Mouse (Mus musculus): ENCODE measurements around the gene Vps37c.

The Vps37c gene

GRCm38 (mm10) chr19:10689470-10690166 lies 1.1 kb downstream of the Vps37c start:
- DNase-seq, result no peak

DNA sequence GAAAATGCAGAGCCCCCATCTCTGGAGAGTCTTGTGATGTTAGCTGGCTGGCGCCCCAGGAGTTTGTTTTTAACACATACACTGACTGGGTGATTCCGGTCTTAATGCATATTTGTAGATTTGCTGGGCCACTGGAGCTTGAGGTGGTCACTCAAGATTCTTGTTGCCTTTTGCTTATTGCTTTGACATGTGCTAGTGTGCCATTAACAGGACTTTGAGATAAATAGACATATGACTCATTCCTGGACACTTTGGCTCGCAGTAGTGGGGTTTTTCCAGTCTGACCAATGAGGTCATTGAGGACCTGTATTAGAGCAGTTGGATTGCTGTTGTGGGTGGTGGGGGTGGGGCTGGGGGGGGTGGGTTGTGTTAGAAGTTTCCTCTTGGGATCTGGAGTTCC lies 1.8 kb downstream of the Vps37c start:
- DNase-seq, result no peak

GRCm38 (mm10) chr19:10691121-10691520 lies 2.6 kb downstream of the Vps37c start:
- no peak for DNase-seq

- no peak for DNase-seq
These were observed 3.1 kb downstream of the Vps37c start for GRCm38 (mm10) chr19:10691660-10692059.

GRCm38 (mm10) chr19:10692361-10692760 lies 3.8 kb downstream of the Vps37c start:
- no peak for DNase-seq

GRCm38 (mm10) chr19:10693926-10694682 lies 5.6 kb downstream of the Vps37c start:
- no peak for DNase-seq

DNA sequence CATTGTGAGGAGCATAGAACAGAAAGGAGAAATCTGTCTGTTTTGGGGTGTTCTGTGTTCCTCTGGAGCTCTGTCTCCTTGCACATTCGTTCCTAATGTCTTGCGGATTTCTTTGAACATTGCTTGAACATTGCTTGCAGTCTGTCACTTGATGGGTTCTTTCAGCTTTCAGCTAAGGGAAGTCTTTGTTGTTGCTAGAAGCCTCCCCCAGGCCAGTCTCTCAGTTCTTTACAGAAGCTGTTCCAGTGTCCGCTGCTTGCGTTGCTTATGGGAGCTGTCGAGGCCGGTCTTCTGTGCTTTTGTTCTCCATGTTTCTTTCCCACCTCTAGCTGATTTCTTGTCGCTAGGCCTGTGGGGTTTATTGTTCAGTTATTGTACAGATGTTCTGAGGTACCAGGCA lies 7.3 kb downstream of the Vps37c start:
- DNase-seq, result no peak

DNA sequence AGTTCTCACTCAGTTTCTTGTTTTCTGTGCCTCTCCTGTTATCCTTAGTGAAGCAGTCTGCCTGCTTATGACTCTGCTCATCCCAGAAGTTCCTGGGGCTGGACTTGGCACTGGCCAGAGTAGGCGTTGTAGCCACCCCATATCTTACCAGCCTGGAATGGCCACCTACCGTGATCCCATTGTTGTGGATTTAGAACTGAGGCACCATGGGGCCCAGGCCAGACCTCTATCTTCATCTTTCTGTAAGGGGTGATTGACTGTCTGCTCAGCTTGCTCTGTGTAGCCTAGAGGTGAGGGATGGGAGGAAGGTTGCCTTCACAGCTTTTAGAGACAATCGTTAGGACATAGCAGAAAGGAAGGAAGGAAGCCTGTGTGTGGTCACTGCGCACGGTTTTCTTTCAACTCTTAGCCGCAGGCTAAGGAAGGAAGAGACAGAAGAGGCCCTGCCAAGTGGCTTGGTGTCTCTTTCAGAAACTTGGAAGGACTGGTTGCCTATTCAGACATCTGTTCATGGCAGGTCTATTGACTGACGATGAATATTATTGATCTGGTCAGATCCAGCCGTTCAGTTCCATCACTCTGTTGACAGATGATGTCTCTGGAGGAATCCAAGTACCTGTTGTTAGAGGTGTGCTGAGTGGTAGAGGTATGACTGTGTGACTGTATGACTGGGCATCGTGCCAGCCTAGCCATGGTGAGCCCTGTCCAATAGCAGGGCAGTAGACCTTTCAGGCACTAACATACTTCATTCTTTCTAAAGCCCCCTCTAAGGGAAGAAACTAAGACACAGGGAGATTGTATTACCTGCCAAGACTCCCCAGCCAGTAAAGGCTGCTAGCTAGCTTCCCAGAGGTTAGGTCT lies 9.8 kb downstream of the Vps37c start:
- DNase-seq, result no peak

- no peak for DNase-seq
These were observed 11.3 kb downstream of the Vps37c start for GRCm38 (mm10) chr19:10699851-10700250.

DNA sequence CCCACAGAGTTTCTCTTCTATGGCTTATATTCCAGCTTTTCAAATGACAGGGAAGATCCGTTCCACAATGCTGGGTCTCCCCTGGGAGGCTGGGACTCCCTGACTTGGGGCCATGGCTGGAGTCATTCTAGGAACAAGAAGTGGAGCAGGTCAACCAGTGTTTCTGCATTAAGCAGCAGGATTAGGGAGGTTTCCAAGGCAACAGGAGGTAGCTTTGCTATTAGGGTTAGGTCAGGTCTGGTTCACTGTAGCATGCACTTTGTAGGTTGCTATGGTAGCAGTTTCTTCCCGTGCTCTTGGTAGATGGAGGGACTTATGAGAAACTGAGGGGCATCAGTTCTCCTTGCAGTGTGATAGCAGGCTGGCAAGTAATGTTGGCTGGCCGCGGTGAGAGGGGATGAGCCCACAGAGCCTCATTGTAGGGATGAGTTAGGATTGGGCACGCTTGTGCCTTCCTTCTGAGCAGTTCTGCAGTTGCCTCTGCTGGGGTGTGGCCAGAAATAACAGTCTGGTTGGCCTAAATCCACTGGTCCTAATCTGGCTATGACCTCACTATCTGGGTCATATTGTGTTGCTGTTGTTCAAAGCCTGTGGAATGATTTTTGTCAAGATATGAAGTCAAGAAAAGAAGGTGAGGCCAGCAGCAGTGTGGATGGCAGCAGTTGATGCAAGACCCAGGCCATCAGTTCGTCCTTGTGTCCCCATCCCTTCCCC lies 12.6 kb downstream of the Vps37c start:
- no peak for DNase-seq

GRCm38 (mm10) chr19:10702125-10702524 lies 13.6 kb downstream of the Vps37c start:
- DNase-seq, result no peak

DNA sequence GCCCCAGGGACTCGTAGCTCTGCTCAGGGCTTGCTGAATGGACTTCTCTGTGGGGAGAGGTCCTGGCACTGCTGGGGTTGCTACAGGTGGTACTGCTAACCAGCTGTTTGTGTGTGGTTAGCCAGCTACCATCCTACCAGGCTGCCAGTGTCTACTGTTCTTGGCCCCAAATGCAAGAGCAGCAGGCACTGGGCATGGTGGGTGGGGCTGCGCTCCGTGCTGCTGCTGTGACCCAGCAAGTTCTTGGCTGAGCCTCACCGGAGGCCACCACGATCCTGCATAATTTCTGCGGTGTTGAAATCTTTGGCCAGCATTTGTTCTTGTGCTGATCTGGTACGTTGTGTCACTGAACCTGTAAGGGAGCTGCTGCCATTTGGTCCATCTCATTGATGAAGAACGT lies 14.9 kb downstream of the Vps37c start:
- no peak for DNase-seq

DNA sequence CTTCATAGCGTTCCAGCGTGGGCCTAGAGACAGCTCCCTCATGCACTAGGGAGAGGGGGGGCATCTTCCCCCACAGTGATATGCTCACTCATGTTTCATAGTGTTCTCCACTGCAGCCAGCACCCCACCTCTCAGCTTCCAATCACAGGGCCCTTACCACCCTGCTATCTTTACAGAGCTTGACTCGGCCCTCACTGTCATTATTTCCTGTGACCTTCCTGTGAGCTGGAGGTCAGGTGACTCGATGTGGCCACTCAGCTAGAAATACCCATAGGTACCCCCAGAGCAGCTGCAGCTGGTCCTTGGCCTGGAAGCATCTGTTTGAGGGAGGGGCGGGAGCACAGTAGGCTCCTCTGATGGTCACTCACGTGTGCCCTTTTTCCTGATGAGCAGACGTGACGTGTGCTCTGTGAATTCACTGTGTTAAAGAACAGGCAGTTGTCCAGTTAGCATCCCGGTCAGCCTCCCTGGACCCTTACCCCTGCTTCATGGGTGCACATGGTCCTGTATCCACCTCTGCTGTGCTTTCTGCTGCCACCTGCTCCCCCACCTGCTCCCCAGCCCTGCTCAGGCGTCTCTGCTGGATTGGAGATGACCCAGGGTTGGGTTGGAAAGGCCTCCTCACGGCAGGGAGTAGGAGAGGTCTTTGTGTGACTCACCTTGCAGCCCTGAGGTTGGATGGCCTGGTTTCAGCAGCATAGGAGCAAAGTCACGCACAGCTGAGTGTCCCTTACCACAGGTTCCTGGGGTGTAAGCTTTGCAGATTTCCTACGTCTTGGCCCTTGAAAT lies 18.7 kb downstream of the Vps37c start:
- no peak for DNase-seq

DNA sequence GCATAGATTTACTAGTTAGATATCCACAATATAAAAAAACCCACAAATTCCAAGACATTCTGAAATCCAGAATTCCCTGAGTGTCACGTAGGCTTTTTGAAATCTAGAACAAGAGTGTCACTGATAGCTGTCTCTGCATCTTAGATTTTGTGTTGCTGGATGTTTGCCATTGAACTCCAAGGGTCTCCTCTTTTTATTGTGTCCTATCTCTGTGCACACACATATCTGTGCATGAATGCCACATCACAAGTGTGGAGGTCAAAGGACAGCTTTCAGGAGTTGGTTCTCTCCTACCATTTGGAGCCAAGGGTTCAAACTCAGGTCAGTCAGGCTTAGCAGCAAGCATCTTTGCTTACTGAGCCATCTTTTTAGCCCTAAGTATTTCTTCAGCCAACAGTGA lies 19.3 kb downstream of the Vps37c start:
- DNase-seq, result no peak

GRCm38 (mm10) chr19:10708900-10709299 lies 20.4 kb downstream of the Vps37c start:
- DNase-seq, result no peak

- DNase-seq, result peak; percentile 92
These were observed 21.0 kb downstream of the Vps37c start for GRCm38 (mm10) chr19:10709360-10710087.

GRCm38 (mm10) chr19:10710088-10710511 lies 21.6 kb downstream of the Vps37c start:
- peak; percentile 65 for DNase-seq

DNA sequence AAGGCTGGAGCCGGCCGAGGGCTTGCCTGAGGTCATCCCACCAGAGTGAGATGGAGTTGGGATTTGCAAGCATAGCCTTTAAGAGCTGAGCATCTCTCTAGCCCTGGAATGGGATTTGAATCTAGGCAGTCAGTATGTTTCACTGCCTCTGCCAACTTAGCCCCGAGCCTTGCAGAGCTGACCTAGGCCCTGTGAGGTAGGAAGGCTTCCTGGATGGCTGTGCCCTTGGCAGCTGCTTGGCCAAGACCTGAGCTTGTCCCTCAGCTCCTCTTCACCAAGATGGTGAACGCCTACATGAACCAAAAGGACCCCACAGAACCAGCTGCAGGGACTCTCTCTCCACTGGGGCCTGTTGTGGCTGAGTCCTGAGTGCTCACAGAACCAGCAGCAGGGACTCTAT lies 22.2 kb downstream of the Vps37c start:
- DNase-seq, result no peak

DNA sequence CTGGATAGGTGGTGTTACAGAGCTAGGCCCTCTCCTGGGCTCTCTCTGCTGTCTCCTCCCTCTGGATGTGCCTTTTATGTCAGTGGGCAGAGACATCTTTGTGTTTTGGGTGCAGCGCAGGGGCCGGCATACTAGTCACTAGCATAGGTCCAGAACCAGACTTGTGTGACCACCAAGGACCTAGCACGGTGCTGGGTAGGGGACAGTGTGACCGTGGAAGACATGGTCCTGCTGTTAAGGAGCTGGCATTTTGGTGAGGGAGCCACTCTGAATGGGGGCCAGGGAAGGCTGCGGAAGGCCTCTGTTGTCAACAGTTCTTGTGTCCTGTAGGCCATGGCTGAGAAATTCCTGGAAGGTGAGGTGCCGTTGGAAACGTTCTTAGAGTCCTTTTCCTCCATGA lies 23.7 kb downstream of the Vps37c start:
- no peak for DNase-seq

DNA sequence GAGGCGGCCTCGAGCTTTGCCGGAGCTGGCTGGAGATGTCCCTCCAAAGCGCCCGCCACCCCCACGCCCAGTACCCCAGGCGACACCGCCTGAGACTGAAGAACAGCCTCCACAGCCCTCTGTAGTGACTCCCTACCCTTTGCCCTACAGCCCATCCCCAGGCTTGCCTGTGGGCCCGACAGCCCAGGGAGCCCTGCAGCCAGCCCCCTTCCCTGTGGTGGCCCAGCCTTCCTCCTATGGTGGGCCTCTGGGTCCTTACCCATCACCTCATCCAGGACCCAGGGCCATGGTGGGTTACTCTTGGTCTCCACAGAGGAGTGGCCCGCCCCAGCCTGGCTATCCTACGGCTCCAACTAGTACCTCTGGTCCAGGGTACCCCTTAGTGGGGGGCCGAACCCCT lies 24.1 kb downstream of the Vps37c start:
- DNase-seq, result no peak

- DNase-seq, result no peak
These were observed 25.0 kb downstream of the Vps37c start for GRCm38 (mm10) chr19:10713551-10713950.

Data from right cerebral cortex, postnatal 25 days (tissue).